Mouse (Mus musculus) embryo, embryonic 10.5 days (tissue): ENCODE data around the gene Mvb12b.

ENCODE experiments used
- DNase-seq: peaks from one replicate; pipeline ENCODE4 v3.0.0-alpha.2; 2015; ENCODE audit warnings: low spot score

Gene Mvb12b

GRCm38 (mm10) chr2:33696428-33696827, 191.3 kb downstream of the Mvb12b start:
- no peak for DNase-seq

DNA sequence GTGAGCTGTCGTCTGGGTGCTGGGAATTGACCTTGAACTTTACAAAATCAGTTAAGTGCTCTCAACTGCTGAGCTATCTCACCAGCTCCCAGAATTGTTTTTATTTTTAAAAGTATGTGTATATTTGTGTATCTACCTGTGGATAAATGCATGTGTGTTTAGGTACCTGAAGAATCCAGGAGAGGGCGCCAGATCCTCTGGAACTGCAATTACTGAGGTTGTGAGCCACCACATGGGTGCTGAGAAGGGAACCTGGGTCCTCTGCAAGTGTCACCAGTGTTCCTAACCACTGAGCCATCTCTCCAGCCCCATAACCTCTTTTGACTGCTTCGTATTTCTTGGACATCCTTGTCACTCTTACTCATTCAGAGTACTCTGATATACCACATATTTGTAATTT, 193.8 kb downstream of the Mvb12b start:
- no peak for DNase-seq

GRCm38 (mm10) chr2:33689880-33690462, 197.8 kb downstream of the Mvb12b start:
- DNase-seq: peak; percentile 76

- DNase-seq: no peak
These were observed 198.4 kb downstream of the Mvb12b start for GRCm38 (mm10) chr2:33689155-33689879.

DNA sequence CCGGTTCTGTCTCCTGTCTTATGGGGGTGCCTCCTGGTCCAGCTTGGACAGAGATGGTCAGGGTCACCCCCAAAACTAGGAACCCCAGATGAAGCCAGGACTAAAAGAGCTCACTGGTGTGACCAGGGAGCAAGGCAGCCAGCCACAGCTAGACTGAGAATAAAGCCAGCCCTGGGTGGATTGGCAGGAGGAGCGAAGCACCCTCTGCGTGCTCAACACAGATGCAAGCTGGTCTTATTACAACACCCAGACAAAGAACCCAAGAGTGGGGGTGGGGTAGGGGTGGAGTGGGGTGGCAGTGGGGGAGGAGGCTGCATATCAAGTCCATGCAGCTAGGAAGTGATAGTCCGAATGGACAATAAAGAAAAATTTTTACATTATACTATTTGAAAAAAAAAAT, 204.2 kb downstream of the Mvb12b start:
- DNase-seq: no peak

DNA sequence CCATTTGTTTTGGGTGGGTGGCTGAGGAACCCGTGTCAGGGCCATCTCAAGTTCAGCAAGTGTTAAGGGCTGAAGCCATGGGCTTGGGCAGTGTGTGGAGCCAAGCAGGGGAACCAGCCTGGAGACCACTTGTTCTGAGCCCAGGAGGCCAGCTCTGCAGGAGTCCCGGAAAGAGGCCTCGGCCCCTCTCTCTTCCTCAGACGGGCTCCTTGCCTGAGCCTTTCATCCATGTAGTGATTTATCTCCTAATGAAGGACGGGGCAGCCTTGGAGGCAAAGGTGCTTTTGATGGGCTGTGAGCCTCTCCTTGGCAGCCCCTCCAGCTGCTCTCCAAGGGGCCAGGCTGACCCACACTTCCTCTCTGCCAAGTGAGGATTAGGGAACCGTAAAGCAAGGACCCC, 204.7 kb downstream of the Mvb12b start:
- DNase-seq: no peak

- DNase-seq: peak; percentile 72
These were observed 205.5 kb downstream of the Mvb12b start for GRCm38 (mm10) chr2:33682219-33682618.
